Mouse (Mus musculus) G1E-ER4 (cell line): ENCODE results near the gene Gstt4. TPM values are rescaled to one million over a fixed set of nuclear protein-coding genes. Genes with fewer than 3 reads are reported as not detected.

Experiments
- GATA1 ChIP-seq: IDR thresholded peaks from one replicate; pipeline ENCODE4 v1.8.0; 2012; ENCODE audit warnings: low read length, inconsistent platforms
- polyA plus RNA-seq: library from polyadenylated mRNA; stranded (reverse); fragments of >175 nt; gene quantifications from 2 replicates; pipeline ENCODE4 v1.2.3, GENCODE M21; 2012

Gstt4 gene
- polyA plus RNA-seq, 1 experiment: not detected

DNA sequence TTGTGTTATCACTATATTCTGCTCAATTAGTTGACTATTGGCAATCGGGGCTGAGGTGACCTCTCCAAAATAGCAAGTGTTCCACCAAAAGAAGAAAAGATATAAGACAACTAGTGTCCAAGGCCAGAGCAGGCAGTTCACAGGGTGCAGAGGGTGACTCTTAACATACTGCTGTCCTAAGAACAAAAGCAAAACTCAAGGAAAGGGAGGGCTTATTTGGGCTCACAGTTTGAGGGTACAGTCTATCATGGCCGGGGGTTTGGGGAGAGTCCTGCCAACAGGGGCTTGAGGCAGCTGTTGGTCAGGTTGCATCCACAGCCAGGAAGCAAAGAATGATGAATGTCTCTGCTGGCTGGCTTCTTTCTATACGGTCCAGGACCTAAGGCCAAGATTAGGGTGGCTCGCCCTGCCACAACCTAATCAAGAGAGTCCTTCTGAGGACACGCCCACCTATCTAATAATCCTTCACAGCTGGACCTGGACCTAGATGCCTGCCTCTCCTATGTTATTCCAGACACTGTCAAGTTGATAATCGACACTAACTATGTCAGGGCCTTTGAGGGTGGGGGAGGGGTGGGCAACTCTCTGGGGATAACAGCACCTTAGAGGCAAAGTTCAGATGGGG lies 23.1 kb upstream of the Gstt4 start:
- no peak for TF ChIP-seq GATA1

DNA sequence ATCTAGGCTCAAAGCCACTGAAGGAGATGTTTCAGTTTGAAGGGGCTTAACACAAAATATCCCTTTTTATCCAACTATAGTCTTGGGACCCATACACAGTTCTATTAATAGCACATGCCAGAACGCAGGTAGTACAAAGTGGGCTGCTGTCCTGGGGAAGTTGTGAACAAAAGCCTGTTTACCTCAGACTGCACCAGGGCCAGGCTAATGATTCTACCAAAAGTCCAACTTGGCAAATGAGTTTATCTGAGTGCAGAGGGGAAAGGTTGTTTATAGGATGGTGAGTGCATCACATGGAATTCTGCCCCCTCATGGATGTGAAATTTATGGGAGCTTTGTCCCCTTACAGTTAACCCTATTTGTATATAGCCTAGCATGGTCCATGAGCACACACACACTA lies 22.5 kb upstream of the Gstt4 start:
- TF ChIP-seq GATA1: no peak

DNA sequence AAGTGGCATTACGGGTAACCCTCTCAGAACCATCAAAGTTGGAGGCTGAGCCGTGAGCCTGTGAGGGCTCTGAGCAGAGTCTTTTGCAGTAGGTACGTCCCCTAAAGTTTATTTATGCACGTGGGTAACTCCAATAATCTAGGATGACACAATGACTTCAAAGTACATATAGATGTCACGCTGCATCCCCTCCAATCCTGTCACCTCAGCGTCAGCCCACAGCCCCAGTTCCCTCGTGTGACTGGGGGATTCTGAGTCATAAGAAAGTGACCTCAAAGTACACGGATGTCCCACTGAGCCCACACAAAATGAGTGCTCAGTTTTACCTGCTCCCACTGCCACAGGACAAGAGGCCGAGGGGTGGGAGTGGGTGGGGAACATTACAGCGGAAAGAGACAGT lies 16.7 kb upstream of the Gstt4 start:
- no peak for TF ChIP-seq GATA1

DNA sequence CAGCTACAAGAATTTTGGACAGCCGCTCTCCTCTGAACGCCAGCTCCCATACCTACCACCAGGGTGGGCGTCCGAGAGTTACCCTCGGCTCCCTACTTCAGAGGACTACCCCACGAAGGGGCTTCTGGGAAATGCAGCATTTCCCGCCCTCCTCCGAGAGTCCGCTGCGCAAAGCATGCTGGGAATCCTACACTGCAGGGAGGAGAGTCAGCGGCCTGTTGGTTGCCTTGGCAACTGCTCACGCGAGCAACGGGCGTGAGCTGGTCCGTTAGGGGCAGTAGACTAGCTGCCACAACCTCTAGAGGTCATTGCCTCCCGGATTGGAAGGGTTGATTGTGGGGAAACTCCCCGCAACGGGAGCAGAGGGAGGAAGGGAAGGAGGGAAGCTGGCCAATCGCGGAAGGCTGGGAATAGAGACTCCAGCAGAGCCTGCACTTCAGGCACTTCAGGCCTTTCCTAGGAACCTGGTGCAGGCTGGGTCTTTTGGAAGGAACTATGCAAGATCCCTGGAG lies 15.0 kb upstream of the Gstt4 start, which contains the start of gene Gstt2:
Gstt2 (minus strand) TSS at position 177 of the 512 bp plus-strand sequence.
- no peak for TF ChIP-seq GATA1

DNA sequence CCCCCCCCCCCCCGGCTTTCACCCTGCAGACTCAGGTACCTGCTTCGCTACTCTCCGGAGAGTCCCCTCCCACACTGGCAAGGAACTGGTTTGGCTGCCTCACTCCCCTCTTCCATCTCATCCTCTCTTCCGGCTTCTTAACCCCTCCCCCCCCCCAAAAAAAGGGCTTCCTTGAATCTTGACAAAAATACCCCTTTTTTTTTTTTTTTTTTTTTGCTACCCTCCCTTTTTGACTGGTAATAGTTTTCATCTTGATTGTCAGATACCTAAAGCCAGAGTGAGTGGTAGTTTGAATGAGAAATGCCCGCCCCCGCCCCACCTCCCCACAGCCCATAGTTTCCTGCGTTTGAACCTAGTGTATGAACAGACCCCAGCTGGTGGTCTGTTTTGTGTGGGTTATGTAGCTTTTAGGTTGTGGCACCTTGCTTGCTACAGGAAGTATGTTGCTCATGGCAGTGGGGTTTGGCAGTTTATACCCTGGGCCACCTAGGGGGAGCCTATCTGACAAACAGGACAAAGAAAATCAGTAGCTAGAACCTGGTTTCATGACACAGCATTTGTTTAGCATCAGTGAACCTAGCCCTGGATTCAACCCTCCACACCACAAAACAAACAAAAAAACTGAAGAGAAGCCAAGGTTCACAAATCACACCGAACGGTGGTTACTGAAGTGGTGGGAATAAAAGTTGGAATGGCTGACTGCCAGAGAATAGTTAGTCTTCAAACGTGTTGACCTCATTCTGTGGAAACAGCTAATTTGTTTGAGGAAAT lies 13.6 kb upstream of the Gstt4 start:
- no peak for TF ChIP-seq GATA1

DNA sequence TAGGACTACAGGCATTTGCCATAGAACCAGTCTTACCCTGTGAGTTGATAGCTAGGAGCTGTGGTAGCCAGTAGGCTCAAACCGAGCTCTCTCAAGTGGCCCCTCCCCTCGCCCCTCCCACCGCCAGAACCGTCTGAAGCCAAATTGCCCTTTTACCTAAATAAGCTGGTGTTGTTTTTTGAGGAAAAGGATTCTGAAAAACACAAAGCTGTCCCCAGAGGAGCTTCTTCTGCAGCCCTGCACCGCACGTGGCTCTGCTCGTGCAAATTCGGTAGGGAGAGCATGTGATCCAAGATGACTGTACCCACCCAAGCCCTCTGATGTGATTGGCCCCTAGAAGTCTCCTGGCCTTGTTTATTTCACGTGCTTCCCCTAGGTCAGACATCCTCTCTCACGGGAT lies 13.0 kb upstream of the Gstt4 start:
- no peak for TF ChIP-seq GATA1

DNA sequence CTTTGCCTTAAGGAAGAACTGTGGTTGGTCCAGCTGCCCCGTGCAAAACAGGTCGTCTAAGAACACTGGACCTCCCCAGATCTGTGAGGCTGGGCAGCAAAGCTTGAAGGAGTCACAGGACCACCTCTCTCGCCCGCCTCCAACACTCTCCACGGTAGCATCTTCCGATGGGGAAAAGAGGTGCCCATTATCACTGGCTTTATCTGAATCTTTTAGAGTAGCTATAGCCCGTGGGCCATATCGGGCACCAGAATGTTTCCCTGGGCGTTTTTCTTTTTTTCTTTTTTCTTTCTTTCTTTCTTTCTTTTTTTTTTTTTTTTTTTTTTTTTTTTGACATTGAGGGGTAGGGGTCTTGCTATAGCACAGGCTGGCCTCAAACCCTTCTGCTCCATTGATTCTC lies 12.4 kb upstream of the Gstt4 start:
- no peak for TF ChIP-seq GATA1

DNA sequence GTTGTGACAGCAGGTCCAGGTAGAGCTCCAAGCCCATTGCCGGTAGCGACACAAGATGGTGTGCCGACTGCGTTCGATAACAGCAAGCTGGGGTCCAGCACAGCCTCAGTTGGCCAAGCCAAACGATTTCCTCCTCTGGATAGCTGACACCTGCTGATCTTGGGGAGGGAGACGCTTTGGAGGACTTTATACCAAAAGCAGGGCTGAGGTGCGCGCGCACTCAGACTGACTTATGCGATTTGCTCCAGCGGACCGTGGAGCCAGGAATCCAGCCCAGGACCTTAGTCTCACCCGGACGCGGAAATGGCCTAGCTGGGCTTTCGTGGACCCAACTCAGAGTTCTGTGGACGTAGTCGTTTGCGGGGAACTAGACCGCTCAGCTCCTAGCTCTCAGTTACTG lies 11.9 kb upstream of the Gstt4 start:
- no peak for TF ChIP-seq GATA1

DNA sequence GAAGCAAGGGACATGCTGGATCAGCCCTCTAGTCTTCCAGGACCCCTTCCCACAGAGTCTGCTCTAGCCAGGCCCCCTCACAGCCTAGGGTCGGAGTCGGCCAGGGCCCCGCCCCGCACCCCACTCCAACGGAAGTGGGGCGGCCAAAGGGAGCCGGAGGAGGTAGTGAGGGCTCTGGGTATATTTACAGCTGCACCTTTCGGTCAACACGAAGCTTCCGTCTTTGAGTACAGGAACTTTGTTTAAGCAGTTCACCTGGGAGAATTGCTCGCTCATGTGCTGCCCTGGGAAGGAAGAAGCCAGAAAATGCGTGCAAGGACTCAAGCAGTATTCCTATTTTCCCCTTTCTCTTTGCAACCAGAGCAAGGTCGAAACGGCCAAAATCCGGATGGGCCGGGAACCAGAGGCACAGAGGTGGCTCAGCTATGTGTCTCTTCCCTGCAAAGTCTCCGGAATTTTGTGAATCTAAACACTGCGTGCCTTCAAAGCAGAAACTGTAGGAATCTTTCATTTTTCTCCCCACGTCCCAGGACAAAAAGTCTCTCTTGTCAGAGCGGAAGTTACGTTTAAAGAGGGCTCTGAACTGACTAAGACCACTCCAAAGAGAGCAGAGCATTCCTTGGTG lies 11.2 kb upstream of the Gstt4 start:
- TF ChIP-seq GATA1: no peak

DNA sequence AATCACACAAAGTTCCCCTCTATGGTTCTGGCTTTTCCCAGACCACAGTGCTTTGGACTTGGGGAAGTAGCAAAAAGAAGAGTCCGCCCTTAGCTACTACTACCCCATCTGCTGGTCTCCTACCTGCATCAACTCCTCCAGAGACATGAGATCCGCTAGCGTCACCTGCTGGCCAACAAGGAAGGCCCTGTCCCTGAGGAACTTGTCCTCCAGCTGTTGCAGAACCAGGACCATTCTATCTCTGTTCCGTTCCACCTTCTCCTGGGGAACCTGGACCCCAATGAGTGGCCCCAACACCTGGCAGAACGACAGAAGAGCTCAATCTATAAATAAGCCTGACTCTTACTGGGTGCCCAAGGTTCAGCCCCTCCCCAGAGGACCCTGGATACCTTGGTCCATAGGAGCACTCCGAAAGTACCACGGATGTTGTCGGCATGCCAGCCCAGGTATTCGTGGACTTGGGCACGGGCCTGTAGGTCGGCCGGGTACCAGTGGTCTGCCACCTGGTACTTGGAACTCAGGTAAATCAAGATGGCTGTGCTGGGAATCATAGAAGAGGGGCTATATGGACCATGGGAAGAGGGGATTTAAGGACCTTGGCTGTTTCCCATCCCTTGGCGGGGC lies 10.0 kb upstream of the Gstt4 start:
- TF ChIP-seq GATA1: no peak

DNA sequence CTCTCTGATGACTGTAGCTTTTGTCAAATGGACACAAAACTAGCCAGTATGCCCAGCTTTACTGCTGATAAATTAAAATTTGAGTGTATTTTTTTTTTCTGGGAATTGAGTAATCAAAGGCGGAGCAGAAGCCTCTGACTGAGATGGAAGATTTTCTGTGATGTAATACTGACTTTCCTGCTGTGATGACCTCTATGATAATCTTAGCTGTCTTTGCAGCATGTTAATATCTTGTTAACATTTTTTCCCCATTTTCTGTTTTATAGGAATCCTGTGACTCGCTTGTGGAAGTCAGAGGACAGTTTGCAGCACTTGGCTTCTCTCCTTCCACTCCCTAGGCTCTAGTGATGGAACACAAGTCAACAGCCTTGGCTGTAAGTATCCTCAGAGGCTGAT lies 7.9 kb upstream of the Gstt4 start:
- no peak for TF ChIP-seq GATA1

DNA sequence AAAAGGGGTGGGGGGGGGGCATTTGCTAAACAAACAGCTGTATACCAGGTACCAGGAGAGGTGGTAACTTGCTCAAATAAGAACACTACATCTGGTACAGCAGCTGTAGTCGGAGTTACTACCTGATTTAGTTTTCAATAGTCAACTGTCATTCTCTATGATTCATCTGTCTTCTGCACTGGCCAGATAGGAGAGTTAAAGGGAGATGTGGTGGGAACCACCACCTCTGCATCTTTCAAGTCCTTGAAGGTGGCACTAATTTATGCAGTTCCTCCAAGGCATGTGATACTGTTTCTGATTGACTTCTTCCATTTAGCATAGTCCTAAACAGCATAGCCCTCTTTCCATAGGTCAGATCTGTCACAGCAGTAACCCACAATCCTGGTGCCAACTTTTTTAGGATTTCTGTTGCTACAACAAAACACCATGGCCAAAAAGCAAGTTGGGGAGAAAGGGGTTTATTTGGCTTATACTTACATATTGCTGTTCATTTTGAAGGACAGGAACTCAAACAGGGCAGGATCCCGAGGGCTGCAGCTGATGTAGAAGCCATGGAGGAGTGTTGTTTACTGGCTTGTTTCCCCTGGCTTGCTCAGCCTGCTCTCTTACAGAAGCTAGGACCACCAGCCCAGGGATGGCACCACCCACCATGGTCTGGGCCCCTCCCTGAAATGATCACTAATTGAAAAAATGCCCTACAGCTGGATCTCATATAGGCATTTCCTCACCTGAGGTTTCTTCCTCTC lies 7.4 kb upstream of the Gstt4 start:
- no peak for TF ChIP-seq GATA1

DNA sequence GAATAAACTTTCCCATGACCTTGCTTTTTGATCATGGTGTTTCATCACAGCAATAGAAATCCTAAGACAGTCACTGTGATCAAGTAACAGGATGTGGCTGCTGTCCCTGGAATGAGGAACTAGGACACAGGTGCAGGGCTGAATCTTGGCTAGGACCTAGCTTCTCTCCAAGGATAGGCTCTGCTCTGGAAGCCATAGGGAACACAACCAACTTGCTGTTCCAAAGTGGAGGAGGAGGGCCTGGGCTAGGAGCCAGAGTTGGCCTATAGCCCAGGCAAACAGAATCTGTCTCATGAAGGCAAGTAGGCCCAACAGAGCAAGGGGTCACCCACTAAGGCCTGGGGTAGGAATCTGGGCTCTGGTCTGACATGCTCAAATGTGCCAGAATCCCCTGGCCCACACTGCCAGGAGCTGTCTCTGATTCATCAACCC lies 6.2 kb upstream of the Gstt4 start:
- no peak for TF ChIP-seq GATA1

DNA sequence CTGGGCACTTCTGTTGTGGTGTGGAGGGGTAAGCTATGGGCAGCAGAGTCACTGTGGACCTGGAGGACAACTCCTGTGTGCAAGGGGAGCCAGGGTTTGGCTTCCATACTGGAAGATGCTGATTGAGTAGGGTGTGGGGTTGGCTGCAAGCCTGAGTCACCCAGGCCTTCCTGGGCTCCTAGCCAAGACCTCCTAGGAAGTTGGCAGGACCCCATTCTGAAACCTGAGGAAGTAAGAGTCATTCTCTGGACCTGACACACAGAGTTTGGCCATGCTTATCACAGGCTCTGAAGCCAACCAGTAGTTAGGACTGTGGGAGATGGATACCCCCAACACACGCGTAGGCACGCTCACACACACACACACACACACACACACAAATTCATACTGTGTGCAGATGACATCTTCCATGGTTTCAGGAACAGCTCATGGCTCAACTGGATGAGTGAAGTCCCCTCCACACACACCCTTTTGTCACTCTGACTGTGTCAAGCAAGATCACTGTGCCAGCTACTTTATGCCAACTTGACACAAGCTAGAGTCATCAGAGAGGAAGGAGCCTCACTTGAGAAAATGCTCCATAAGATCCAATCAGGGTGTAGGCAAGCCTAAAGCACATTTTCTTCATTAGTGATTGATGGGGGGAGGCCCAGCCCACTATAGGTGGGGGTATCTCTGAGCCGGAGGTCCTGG lies 5.5 kb upstream of the Gstt4 start:
- no peak for TF ChIP-seq GATA1

DNA sequence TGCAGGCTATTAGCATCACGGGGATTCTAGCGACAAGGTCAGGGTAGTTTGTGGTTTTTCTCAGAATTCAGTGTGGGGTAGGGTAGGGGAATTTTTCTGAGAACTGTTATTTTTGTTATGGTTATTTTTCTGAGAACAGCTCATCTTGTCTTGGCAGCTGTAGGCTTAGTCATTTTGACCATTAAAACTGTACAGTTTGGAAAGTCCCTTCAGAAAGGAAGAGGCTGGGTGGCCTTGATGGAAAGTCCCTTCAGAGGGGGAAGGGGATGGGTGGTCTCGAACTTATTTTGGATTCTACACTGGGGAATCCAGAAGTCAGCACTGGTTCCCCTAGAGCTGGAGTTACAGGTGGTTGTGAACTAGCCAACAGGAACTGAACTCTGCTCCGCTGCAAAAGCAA lies 2.2 kb upstream of the Gstt4 start:
- no peak for TF ChIP-seq GATA1

DNA sequence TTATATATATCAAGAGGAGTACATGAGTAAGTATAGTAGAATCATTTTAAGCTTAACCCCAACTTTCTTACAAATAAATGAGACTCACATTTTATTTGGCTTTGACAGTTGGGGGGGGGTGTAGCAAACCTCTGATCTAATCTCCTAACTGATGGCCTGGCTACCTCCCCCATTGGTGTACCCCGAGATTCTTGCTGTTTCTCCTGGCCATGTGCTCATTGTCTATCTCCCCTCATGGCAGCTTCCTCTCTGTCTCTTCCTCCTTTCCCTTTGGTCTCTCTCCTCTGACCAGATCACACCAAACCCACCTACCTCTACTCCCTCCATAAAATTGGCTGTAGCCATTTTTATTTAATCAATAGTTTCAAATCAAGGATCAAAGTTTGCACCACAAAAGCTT lies 1.4 kb upstream of the Gstt4 start:
- no peak for TF ChIP-seq GATA1
